Mouse (Mus musculus): ENCODE measurements around the gene Wdr37.

DNA sequence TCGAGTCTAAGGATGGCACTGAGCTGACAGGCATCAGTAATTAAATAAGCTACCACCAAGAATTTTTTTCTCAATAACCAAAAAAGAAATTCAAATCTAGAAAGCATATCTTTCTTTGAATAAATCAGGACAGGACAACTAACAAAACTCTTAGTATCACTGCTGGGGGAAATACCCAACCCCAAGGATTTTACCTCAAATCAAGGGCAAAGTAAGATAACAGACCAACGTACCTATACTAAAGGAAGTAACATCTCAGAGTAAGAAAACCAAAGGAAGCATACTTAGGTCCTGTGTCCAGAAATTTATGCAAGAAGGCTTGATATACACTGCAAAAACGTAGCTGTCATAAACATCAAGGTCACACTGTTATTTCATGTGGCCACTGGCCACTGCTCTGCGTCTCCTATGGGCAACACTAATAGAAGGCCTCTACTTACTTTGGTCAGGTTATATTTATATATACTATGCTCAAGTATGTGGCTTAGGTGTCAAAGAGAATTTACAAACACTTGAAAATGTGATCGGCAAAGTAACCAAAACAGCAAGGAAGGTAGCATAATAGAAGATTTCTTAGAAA lies 2.0 kb downstream of the Wdr37 start:
- no peak for TF ChIP-seq POLR2A (IDR thresholded peaks at IDR 0.05; ENCODE audit: insufficient read length, low read depth)
- TF ChIP-seq POLR2AphosphoS2 (IDR thresholded peaks at IDR 0.05; ENCODE audit: insufficient read length, low read depth), result no peak
- TF ChIP-seq MAX (IDR thresholded peaks at IDR 0.05; ENCODE audit: low read depth), result no peak
- no peak for TF ChIP-seq CEBPB (IDR thresholded peaks at IDR 0.05; ENCODE audit: insufficient read depth, poor library complexity, severe bottlenecking)
- TF ChIP-seq USF1 (IDR thresholded peaks at IDR 0.05; ENCODE audit: low read depth), result no peak
- TF ChIP-seq SRF (IDR thresholded peaks at IDR 0.05; ENCODE audit: control insufficient read depth, insufficient read length, low read depth), result no peak
- TF ChIP-seq MYOD1 (IDR thresholded peaks at IDR 0.05; ENCODE audit: control insufficient read depth in 1 of 3, insufficient read length in 2 of 3, low read depth in 2 of 3), result no peak
- TF ChIP-seq TCF12 (IDR thresholded peaks at IDR 0.05; ENCODE audit: insufficient read depth, poor library complexity, severe bottlenecking), result no peak
- TF ChIP-seq TCF3 (IDR thresholded peaks at IDR 0.05; ENCODE audit: insufficient read length, low read depth), result no peak
